ENCODE assay signal across 18 mouse cellular contexts in genomic region chr9:103701448-103701847, GRCm38 (mm10).
"Had no signal": no experiment of that assay in that cellular context is flagged by ENCODE, and none has a peak within 500 bp of the region (broad histone marks: within the 10 kb centered on the region; RNA-seq: fewer than 3 reads in every experiment).

No protein-coding gene starts in this region.

- H3K4me1 ChIP-seq: liver, embryonic 13.5 days; liver, embryonic 15.5 days; lung, embryonic 15.5 days; megakaryocyte, embryonic 14.5 days; stomach, embryonic 15.5 days had no signal

- H3K4me3 ChIP-seq: liver, embryonic 13.5 days; liver, embryonic 15.5 days; lung, embryonic 15.5 days; megakaryocyte, embryonic 14.5 days; midbrain, embryonic 12.5 days; midbrain, embryonic 15.5 days; stomach, embryonic 15.5 days had no signal

- H3K9me3 ChIP-seq: liver, embryonic 13.5 days; liver, embryonic 15.5 days; midbrain, embryonic 12.5 days; midbrain, embryonic 15.5 days; stomach, embryonic 15.5 days had no signal

- H3K27me3 ChIP-seq: liver, embryonic 13.5 days; liver, embryonic 15.5 days; lung, embryonic 15.5 days; megakaryocyte, embryonic 14.5 days; midbrain, embryonic 12.5 days; midbrain, embryonic 15.5 days; stomach, embryonic 15.5 days had no signal

- H3K36me3 ChIP-seq: liver, embryonic 13.5 days; liver, embryonic 15.5 days; lung, embryonic 15.5 days; midbrain, embryonic 12.5 days; midbrain, embryonic 15.5 days; stomach, embryonic 15.5 days had no signal

- H3K9ac ChIP-seq: liver, embryonic 13.5 days; liver, embryonic 15.5 days; liver, postnatal 0 days; lung, embryonic 15.5 days; midbrain, embryonic 12.5 days; midbrain, embryonic 15.5 days; stomach, embryonic 15.5 days had no signal

- H3K4me2 ChIP-seq: liver, embryonic 13.5 days; liver, embryonic 15.5 days; lung, embryonic 15.5 days; midbrain, embryonic 12.5 days; midbrain, embryonic 15.5 days; stomach, embryonic 15.5 days had no signal

- DNase-seq: liver, embryonic 13.5 days; liver, postnatal 0 days; lung, adult 2 months; lung, postnatal 14 days; lung, postnatal 36 days; right cerebral cortex, postnatal 14 days; thymus, adult 2 months; thymus, postnatal 25 days; thymus, postnatal 4 days had no signal

- H3K27ac ChIP-seq: liver, embryonic 13.5 days; liver, embryonic 15.5 days; lung, embryonic 15.5 days; macrophage; midbrain, embryonic 12.5 days; midbrain, embryonic 15.5 days; stomach, embryonic 15.5 days; stomach, postnatal 0 days had no signal

- ATAC-seq: liver, postnatal 0 days; lung, postnatal 0 days; midbrain, embryonic 15.5 days had no signal
